Mouse (Mus musculus) embryonic facial prominence, embryonic 13.5 days (tissue): ENCODE measurements around the gene Snrnp35. TPM values are rescaled to one million over a fixed set of nuclear protein-coding genes. Genes with fewer than 3 reads are reported as not detected.

Source experiments
- ATAC-seq: fragments of 200-750 bp; cut with Nextera tagmentation; 2 replicates; pipeline ENCODE4 v1.8.0; 2017; ENCODE audit warnings: low read depth; ENCODE audit not compliant: insufficient number of reproducible peaks, insufficient read depth, low FRiP score, low TSS enrichment
- H3K27ac ChIP-seq: fragments of 300-500 bp; sonication (generic); 2 replicates; pipeline ENCODE4 v1.5.1; 2015; ENCODE audit warnings: moderate library complexity, mild to moderate bottlenecking, inconsistent platforms
- H3K27me3 ChIP-seq: fragments of 300-500 bp; sonication (generic); 2 replicates; pipeline ENCODE4 v1.6.1; 2015; ENCODE audit warnings: mild to moderate bottlenecking, inconsistent platforms
- H3K36me3 ChIP-seq: fragments of 300-500 bp; sonication (generic); 2 replicates; pipeline ENCODE4 v1.6.1; 2015; ENCODE audit warnings: mild to moderate bottlenecking, inconsistent platforms
- H3K4me1 ChIP-seq: fragments of 300-500 bp; sonication (generic); 2 replicates; pipeline ENCODE4 v1.6.1; 2015; ENCODE audit warnings: inconsistent platforms
- H3K4me2 ChIP-seq: fragments of 300-500 bp; sonication (generic); 2 replicates; pipeline ENCODE4 v1.6.1; 2015; ENCODE audit warnings: moderate library complexity, mild to moderate bottlenecking, inconsistent platforms
- H3K4me3 ChIP-seq: fragments of 300-500 bp; sonication (generic); 2 replicates; pipeline ENCODE4 v1.5.1; 2015; ENCODE audit warnings: mild to moderate bottlenecking, inconsistent platforms
- H3K9ac ChIP-seq: fragments of 300-500 bp; sonication (generic); 2 replicates; pipeline ENCODE4 v1.6.1; 2015; ENCODE audit warnings: mild to moderate bottlenecking, inconsistent platforms
- H3K9me3 ChIP-seq: fragments of 300-500 bp; sonication (generic); 2 replicates; pipeline ENCODE4 v1.6.1; 2016; ENCODE audit warnings: inconsistent platforms
- WGBS: fragments of 180-500 bp; shearing (Covaris S2); methylation state at CpG from one replicate; pipeline ENCODE4 v1.1.7; 2015; ENCODE audit warnings: mixed read lengths; 5-methylcytosine and 5-hydroxymethylcytosine counted together
- polyA plus RNA-seq: library from polyadenylated mRNA; unstranded; fragments of >200 nt; fragmentation: Nextera tagmentation; extraction: Ambion mirVana; gene quantifications from 2 replicates; pipeline ENCODE4 v1.2.1, GENCODE M21; 2015

Gene Snrnp35
- polyA plus RNA-seq, 1 experiment from 2014 or later = 28.3 TPM

DNA sequence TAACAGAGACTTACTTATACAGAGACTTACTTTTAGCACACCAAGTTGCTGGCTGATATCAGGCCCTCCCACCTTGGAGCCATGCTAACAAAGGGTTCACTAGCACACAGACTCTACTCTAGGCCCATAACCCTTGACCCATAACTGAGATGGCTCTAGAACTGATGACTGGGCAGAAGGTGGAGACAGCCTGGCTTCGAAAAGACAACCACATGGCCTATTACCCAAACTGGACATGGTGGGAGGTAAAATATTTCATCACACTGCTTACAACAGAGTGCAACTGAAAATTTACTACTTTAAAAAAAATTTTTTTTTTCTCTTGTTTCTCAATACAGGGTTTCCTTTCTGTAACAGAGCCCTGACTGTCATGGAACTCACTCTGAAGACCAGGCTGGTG, 15.2 kb upstream of the Snrnp35 start:
- Histone ChIP-seq H3K36me3 (peaks cover 54% of the 10 kb centered on the region), H3K9me3 (no peaks in the 10 kb centered on the region), H3K27ac (no peak overlapping the region), H3K4me3 (no peak overlapping the region), H3K27me3 (no peaks in the 10 kb centered on the region), H3K9ac (no peak overlapping the region), H3K4me1 (no peaks in the 10 kb centered on the region), H3K4me2 (no peak overlapping the region)
- ATAC-seq = no peak
- WGBS = 87% methylated on average over 1 of the region's 1 CpGs

DNA sequence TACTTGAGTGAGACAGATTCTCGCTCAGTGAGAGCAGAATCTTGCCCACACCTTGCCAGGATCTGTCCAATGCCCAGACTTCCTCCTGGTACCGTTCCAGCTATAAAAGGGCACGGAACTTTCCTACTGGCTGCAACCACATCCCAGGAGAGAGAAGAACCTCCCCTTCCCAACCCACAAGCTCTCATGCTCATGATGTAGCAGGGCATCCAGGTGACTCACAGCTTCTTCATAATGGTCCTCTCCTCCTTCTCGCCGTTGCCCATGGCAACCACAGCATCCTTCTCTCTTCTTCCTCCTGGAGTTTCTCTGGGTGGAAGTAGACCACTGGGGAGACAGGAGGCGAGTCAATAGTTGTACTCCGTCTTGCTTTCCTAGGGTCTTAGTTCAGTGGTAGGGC, 14.6 kb upstream of the Snrnp35 start:
- Histone ChIP-seq H3K36me3 (peaks cover 48% of the 10 kb centered on the region), H3K9me3 (no peaks in the 10 kb centered on the region), H3K4me2 (no peak overlapping the region), H3K27ac (no peak overlapping the region), H3K27me3 (no peaks in the 10 kb centered on the region), H3K4me1 (no peaks in the 10 kb centered on the region), H3K4me3 (no peak overlapping the region), H3K9ac (no peak overlapping the region)
- WGBS = 94% methylated on average over 7 of the region's 7 CpGs
- no peak for ATAC-seq

DNA sequence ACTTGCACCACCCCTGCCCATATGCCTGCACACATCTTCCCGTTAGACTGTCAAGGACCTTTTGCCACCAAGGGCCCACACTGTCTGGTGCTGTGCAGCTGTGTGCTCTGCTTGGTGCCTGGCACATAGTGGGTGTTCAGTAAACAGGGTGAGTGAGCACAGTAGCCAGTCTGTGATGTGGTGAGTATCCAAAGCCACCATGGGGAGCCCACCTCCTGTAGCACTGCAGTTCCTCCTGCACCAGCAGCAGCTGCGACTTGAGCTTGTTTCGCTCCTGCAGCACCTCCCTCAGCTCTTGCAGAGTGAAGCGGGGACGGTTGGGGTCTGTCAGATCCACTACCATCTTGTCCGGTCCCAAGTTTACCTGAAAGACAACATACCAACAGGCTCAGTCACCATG, 13.4 kb upstream of the Snrnp35 start:
- Histone ChIP-seq H3K27ac (no peak overlapping the region), H3K27me3 (no peaks in the 10 kb centered on the region), H3K9me3 (no peaks in the 10 kb centered on the region), H3K4me3 (no peak overlapping the region), H3K36me3 (peaks cover 45% of the 10 kb centered on the region), H3K9ac (no peak overlapping the region), H3K4me1 (no peaks in the 10 kb centered on the region), H3K4me2 (no peak overlapping the region)
- no peak for ATAC-seq
- WGBS = 93% methylated on average over 6 of the region's 6 CpGs

DNA sequence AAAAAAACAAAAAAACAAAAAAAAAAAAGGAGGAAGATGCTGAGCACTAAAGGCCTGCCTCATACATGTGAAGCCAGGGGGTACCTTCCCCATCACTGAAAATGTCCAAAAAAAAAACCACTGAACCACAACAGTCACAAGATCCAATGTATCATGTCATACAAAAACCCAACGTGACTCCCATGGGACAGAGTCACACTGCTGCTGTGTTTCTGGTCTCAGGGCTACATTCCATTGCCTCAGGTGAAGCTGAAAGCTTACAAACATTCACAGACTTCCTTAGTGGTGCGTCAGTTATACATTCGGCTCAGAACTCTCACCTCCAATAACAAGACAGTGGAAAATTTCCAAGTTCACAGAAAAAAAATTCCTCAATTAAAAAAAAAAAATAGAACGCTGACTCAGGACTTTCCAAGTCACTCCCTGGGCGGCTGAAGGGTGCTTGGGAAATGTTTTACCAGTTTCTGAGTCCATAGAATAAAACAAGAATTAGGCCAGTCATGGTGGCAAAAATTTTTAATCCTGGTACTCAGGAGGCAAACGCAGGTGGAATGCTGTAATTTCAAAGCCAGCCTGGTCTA, 12.3 kb upstream of the Snrnp35 start:
- no peak overlapping the region for H3K27ac ChIP-seq
- H3K9ac ChIP-seq = no peak overlapping the region
- peaks cover 38% of the 10 kb centered on the region for H3K36me3 ChIP-seq
- H3K27me3 ChIP-seq = no peaks in the 10 kb centered on the region
- peaks cover 6% of the 10 kb centered on the region for H3K4me1 ChIP-seq
- no peak for ATAC-seq
- no peak overlapping the region for H3K4me3 ChIP-seq
- H3K9me3 ChIP-seq = no peaks in the 10 kb centered on the region
- H3K4me2 ChIP-seq = no peak overlapping the region
- WGBS = 77% methylated on average over 6 of the region's 6 CpGs

DNA sequence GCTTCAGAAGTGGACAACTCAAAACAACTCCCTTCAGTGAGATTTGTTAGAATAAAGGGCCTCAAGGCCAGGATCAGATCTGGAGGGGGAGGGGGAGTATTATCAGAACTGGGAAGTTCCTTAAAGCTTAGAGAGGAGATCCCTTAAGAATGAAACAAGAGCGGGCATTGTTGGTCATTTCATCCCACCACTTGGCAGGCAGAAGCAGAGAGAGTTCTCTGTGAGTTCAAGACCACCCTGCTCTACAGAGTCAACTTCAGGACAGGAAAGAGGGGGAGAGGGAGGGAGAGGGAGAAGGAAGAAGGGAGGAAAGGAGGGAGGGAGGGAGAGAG, 4.1 kb upstream of the Snrnp35 start:
- H3K4me1 ChIP-seq = peaks cover 23% of the 10 kb centered on the region
- H3K36me3 ChIP-seq = peaks cover 3% of the 10 kb centered on the region; the same call in 1 of the 2 replicates
- H3K4me2 ChIP-seq = peak overlapping the region; percentile 69
- peak overlapping the region; percentile 51; the same call in 1 of the 2 replicates for H3K9ac ChIP-seq
- peak overlapping the region; percentile 74; the same call in 1 of the 2 replicates for H3K4me3 ChIP-seq
- H3K9me3 ChIP-seq = no peaks in the 10 kb centered on the region
- no peak for ATAC-seq
- peak overlapping the region; percentile 87 for H3K27ac ChIP-seq
- no peaks in the 10 kb centered on the region for H3K27me3 ChIP-seq
- WGBS = 74% methylated on average over 1 of the region's 1 CpGs

DNA sequence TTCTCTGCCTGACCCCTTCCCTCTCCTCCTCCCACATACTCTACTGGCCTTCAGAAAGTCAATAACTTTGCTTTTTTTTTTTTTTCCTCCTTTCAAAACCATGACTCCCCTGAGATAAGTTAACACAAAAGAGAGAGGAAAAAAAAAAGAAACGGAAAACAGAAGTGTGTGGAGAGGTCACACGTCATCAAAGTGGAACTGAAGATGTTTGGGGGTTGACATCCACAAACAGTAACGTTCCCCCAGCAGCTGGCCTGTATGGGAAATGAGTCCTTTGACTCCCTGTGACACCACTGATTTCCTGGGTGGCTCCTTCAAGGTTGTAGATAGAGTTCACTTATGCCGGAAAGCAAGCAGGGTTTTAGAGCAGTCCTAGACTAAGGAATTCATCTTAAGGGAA, 2.8 kb upstream of the Snrnp35 start:
- Histone ChIP-seq H3K9me3 (no peaks in the 10 kb centered on the region), H3K36me3 (no peaks in the 10 kb centered on the region), H3K9ac (no peak overlapping the region), H3K27ac (no peak overlapping the region), H3K27me3 (no peaks in the 10 kb centered on the region), H3K4me2 (no peak overlapping the region), H3K4me3 (no peak overlapping the region), H3K4me1 (peaks cover 30% of the 10 kb centered on the region)
- no peak for ATAC-seq
- WGBS = 79% methylated on average over 4 of the region's 4 CpGs

DNA sequence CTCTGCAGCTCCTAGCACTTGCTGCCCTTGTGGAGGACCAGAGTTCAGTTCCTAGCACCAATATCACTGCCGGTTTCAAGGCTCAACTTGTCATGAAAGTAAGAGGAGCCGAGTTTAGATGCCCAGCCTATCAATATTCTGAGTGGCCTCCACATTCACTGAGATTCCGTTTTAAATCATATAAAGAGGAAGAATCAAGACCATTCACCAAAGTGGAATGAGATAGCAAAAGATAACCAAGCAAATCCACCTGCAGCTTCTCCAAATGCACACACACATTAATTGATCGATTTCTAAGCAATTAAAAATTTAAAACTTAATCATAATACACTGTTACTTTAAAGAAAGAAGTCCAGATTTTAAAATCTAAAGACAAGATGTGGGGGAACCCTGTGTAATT, 1.2 kb upstream of the Snrnp35 start:
- H3K9me3 ChIP-seq = no peaks in the 10 kb centered on the region
- H3K27ac ChIP-seq = no peak overlapping the region
- WGBS = 87% methylated on average over 4 of the region's 4 CpGs
- no peak for ATAC-seq
- no peak overlapping the region for H3K9ac ChIP-seq
- peaks cover 18% of the 10 kb centered on the region for H3K4me1 ChIP-seq
- H3K4me3 ChIP-seq = no peak overlapping the region
- no peak overlapping the region for H3K4me2 ChIP-seq
- peaks cover 3% of the 10 kb centered on the region; the same call in 1 of the 2 replicates for H3K36me3 ChIP-seq
- no peaks in the 10 kb centered on the region for H3K27me3 ChIP-seq

DNA sequence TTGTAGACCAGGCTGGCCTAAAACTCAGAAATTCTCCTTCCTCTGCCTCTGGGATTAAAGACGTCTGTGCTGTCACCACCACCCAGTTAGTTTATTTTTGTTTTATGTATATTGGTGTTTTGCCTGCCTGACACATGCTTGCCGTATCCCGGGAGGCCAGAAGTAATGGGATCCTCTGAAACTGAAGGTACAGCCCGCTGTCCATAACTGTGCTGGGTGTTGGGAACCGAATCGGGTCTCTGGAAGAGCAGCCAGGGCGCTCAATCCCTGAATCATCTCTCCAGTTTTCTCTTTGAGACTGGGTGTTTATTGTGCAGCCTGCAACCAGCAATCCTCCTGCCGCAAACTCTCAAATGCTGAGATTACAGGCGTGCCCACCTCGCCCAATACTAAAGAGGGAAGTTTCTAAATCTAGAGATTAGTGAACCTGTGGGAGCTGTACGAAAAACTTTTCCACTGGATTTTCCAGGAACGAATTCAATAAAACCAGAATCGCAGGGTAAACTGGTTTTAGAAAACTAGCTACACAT, 433 bp upstream of the Snrnp35 start:
- ATAC-seq = no peak
- Histone ChIP-seq H3K9me3 (no peaks in the 10 kb centered on the region), H3K4me2 (peak overlapping the region; percentile 71), H3K4me3 (peak overlapping the region; percentile 65), H3K9ac (peak overlapping the region; percentile 86), H3K27me3 (no peaks in the 10 kb centered on the region), H3K27ac (peak overlapping the region; percentile 100), H3K36me3 (peaks cover 3% of the 10 kb centered on the region; the same call in 1 of the 2 replicates), H3K4me1 (peaks cover 12% of the 10 kb centered on the region)
- WGBS = 3% methylated on average over 13 of the region's 13 CpGs

DNA sequence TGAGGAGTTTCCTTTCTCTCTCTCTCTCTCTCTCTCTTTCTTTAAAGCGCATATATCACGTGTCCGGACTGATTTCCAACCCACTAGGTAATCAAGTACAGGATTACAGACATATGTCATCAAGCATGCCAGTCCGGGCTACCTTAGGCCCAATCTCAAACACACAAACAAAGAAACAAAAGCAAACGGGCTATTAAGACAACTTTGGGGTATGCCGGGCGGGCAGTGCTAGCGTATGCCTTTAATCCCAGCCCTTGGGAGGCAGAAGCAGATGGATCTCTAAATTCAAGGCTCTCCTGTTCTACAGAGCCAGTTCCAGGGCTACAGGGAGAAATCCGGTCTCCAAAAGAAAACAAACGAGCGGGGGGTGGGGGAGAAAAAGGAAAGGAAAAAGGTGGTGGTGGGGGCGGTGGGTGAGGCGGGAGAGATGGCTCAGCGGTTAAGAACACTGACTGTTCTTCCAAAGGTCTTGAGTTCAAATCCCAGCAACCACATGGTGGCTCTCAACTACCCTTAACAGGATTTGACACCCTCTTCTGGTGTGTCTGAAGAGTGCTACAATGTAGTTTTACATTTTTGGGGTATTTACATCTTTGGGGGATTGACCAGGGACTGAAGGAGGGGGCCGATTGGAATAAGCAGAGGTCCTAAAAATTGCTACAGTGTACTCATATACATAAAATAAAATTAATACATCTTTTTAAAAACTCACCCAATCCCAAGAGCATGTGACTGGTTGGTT, 892 bp downstream of the Snrnp35 start:
- Histone ChIP-seq H3K4me1 (peaks cover 8% of the 10 kb centered on the region), H3K36me3 (peaks cover 3% of the 10 kb centered on the region; the same call in 1 of the 2 replicates), H3K4me2 (peak overlapping the region; percentile 71), H3K27ac (peak overlapping the region; percentile 100), H3K4me3 (peak overlapping the region; percentile 65), H3K27me3 (no peaks in the 10 kb centered on the region), H3K9me3 (no peaks in the 10 kb centered on the region), H3K9ac (peak overlapping the region; percentile 86)
- 7% methylated on average over 15 of the region's 15 CpGs for WGBS
- no peak for ATAC-seq

DNA sequence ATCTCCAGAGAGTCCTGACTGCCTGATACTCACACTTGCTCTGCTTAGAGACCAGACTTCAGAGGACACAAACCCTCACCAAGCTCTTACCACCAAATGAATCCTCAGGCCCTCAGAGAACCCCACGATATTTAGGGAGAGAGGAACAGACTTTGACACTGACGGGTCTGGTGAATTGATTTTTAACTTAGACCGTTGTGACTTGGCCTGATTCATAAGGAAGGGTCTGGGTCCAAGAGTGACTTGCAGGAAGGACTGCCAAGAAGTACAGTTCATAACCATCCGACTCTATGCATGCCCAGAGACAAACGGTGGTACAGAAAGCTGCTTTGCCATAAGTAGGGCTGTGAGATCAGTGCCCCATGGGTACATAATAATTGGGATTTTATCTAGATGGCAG, 2.7 kb downstream of the Snrnp35 start:
- Histone ChIP-seq H3K9ac (no peak overlapping the region), H3K9me3 (no peaks in the 10 kb centered on the region), H3K36me3 (peaks cover 14% of the 10 kb centered on the region), H3K4me2 (no peak overlapping the region), H3K4me3 (no peak overlapping the region), H3K4me1 (peaks cover 7% of the 10 kb centered on the region), H3K27me3 (no peaks in the 10 kb centered on the region), H3K27ac (no peak overlapping the region)
- no peak for ATAC-seq
- WGBS = 93% methylated on average over 5 of the region's 5 CpGs

DNA sequence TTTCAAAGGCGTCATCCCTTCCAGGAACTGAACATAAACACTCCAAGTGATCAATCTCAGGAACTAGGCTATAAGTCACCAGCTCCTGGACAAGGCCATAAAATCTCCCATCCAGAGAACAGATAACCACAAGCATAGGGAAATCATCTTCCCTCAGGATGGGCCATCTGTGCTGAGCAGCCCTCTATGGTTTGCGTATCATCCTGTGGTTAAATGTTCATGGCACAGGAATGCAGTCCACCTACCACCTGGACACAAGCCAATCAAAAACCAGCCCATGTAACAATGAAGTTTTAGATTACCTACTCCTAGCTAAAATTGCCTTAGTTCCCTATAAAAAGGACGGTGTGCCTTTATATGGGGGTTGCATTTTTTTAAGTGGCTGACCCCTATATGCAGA, 6.0 kb downstream of the Snrnp35 start:
- ATAC-seq = no peak
- Histone ChIP-seq H3K9me3 (no peaks in the 10 kb centered on the region), H3K9ac (no peak overlapping the region), H3K36me3 (peaks cover 46% of the 10 kb centered on the region), H3K4me3 (no peak overlapping the region), H3K27ac (0 out of 2 replicates have a peak overlapping the region, but pooled peaks have one; percentile 4), H3K4me1 (peaks cover 7% of the 10 kb centered on the region), H3K27me3 (no peaks in the 10 kb centered on the region), H3K4me2 (no peak overlapping the region)
- 81% methylated on average over 3 of the region's 3 CpGs for WGBS

DNA sequence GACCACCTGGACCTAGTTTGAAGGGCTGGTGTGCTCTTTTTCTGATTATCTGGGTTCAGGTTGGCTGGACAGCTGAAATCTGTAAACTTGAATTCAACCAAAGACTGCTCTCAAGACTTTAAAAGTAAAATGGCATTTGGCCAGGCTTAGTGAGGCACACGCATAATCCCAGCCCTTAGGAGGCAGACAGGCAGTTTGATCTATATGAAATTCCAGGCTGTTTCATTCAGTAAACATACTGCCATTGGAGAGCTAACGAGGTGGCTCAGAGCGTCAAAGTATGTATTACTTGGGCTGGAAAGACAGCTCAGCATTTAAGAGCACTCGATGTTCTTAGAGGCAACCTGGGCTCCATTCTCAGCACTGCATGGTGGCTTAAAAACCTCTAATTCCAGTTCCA, 8.8 kb downstream of the Snrnp35 start:
- Histone ChIP-seq H3K9ac (no peak overlapping the region), H3K4me2 (no peak overlapping the region), H3K9me3 (no peaks in the 10 kb centered on the region), H3K27me3 (no peaks in the 10 kb centered on the region), H3K4me3 (no peak overlapping the region), H3K27ac (no peak overlapping the region), H3K36me3 (peaks cover 72% of the 10 kb centered on the region), H3K4me1 (no peaks in the 10 kb centered on the region)
- ATAC-seq = no peak
- 83% methylated on average over 4 of the region's 4 CpGs for WGBS
